Mouse (Mus musculus) layer of hippocampus, adult 9-10 months (tissue): ENCODE results near the gene Gm27027.

Experiments
- DNase-seq: peaks from one replicate; pipeline ENCODE4 v3.0.0; 2022; ENCODE audit warnings: low spot score

Gene Gm27027

GRCm38 (mm10) chr2:93928866-93929265 lies 67.3 kb downstream of the Gm27027 start:
- DNase-seq: no peak

GRCm38 (mm10) chr2:93927701-93928437 lies 68.3 kb downstream of the Gm27027 start:
- DNase-seq: no peak

GRCm38 (mm10) chr2:93926141-93926540 lies 70.0 kb downstream of the Gm27027 start:
- no peak for DNase-seq

GRCm38 (mm10) chr2:93919093-93919492 lies 77.1 kb downstream of the Gm27027 start:
- no peak for DNase-seq

GRCm38 (mm10) chr2:93913552-93913951 lies 82.6 kb downstream of the Gm27027 start:
- no peak for DNase-seq

GRCm38 (mm10) chr2:93911942-93912341 lies 84.2 kb downstream of the Gm27027 start:
- no peak for DNase-seq

GRCm38 (mm10) chr2:93909716-93910115 lies 86.4 kb downstream of the Gm27027 start:
- no peak for DNase-seq

GRCm38 (mm10) chr2:93907519-93908294 lies 88.4 kb downstream of the Gm27027 start:
- no peak for DNase-seq
